Comparison of ENCODE assay signal across 8 mouse cellular contexts in the genomic region with DNA sequence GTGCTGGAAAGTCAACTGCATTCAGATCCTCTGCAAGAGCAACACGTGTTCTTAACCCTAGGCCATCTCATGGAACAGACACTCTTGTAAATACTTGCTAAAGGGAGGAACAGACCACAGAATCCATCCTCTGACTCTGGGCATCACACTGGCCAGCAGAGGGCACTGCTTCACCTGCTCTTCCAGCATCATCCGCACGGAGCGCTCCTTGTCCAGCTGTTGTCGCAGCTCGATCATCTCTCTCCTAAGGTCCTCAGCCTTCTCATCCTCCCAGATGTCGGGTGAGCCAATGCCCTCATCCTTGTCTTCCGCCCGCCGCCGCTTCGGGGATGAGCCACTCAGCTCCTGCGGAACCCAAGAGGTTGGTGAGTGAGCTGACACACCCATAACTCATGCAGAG. TPM values are rescaled to one million over a fixed set of nuclear protein-coding genes. Genes with fewer than 3 reads are reported as not detected.
DNase-seq lines count a peak whose midpoint lies in the region; ATAC-seq and TF ChIP-seq lines count a peak whose summit lies in the region.

No protein-coding gene starts in this region.

- peaks cover 24% of the 10 kb centered on the region for H3K4me1 ChIP-seq in heart, embryonic 11.5 days (ENCODE audit: control insufficient read depth, insufficient read depth, low read length)
- H3K4me1 ChIP-seq in midbrain, embryonic 12.5 days, result peaks cover 7% of the 10 kb centered on the region; the same call in 1 of the 2 replicates
- peaks cover 11% of the 10 kb centered on the region for H3K4me1 ChIP-seq in small intestine, adult 2 months (ENCODE audit: control insufficient read depth, insufficient read depth, insufficient read length, low read length)

- peak; percentile 75 to 82 for DNase-seq in heart, adult 18-20 months
- DNase-seq in cerebellum, postnatal 25 days, result peak; percentile 66 to 80
- peak; percentile 71 for DNase-seq in gastrocnemius, adult 18-20 months (ENCODE audit: low spot score)
- DNase-seq in left cerebral cortex, postnatal 4 days, result peak; percentile 68

- peak; percentile 100 for TF ChIP-seq CTCF in small intestine, adult 2 months (IDR thresholded peaks at IDR 0.05; ENCODE audit: extremely low read depth, insufficient read length, insufficient replicate concordance, low read depth, low read length)

- no peak for ATAC-seq in heart, embryonic 11.5 days (replicated peaks; ENCODE audit: insufficient number of reproducible peaks, low FRiP score, low TSS enrichment)
- ATAC-seq in inflammation-experienced regulatory T-cells, adult 6 months, result peak; percentile 76
- peak; percentile 52; the same call in 1 of the 2 replicates for ATAC-seq in midbrain, embryonic 12.5 days (ENCODE audit: low FRiP score, low read depth)

- H3K27me3 ChIP-seq in heart, embryonic 11.5 days (ENCODE audit: control insufficient read depth, insufficient read depth, low read length), result no peaks in the 10 kb centered on the region
- H3K27me3 ChIP-seq in midbrain, embryonic 12.5 days, result no peaks in the 10 kb centered on the region
- H3K27me3 ChIP-seq in small intestine, adult 2 months (ENCODE audit: control insufficient read depth, insufficient read depth, low read length), result no peaks in the 10 kb centered on the region

- H3K4me3 ChIP-seq in heart, embryonic 11.5 days (ENCODE audit: low read depth, low read length), result no peak overlapping the region
- H3K4me3 ChIP-seq in midbrain, embryonic 12.5 days, result no peak overlapping the region
- no peak overlapping the region for H3K4me3 ChIP-seq in small intestine, adult 2 months (ENCODE audit: low read depth, low read length)

- no peak overlapping the region for H3K27ac ChIP-seq in heart, embryonic 11.5 days (ENCODE audit: low read depth, low read length)
- no peak overlapping the region for H3K27ac ChIP-seq in midbrain, embryonic 12.5 days (replicated peaks)
- H3K27ac ChIP-seq in small intestine, adult 2 months (ENCODE audit: insufficient read depth, low read depth, low read length), result no peak overlapping the region

- intact Hi-C loops in left cerebral cortex, postnatal 4 days (cut with DNase I), result no loop called here

- peaks cover 12% of the 10 kb centered on the region for H3K36me3 ChIP-seq in heart, embryonic 11.5 days (ENCODE audit: control insufficient read depth, insufficient read depth, low read length)
- peaks cover 43% of the 10 kb centered on the region for H3K36me3 ChIP-seq in midbrain, embryonic 12.5 days
- peaks cover 9% of the 10 kb centered on the region; the same call in 1 of the 2 replicates for H3K36me3 ChIP-seq in small intestine, adult 2 months (ENCODE audit: control insufficient read depth, insufficient read depth, low read length)

- no peak overlapping the region; the same call in 1 of the 2 replicates for H3K4me2 ChIP-seq in heart, embryonic 11.5 days
- no peak overlapping the region for H3K4me2 ChIP-seq in midbrain, embryonic 12.5 days (replicated peaks)

- WGBS in heart, embryonic 11.5 days (ENCODE audit: insufficient replicate concordance), result 39% methylated on average over 13 of the region's 13 CpGs
- 44% methylated on average over 13 of the region's 13 CpGs for WGBS in midbrain, embryonic 12.5 days
- 28% methylated on average over 13 of the region's 13 CpGs for WGBS in small intestine, adult 2 months

- H3K9me3 ChIP-seq in heart, embryonic 11.5 days (replicated peaks; ENCODE audit: control insufficient read depth, low read length), result no peaks in the 10 kb centered on the region
- no peaks in the 10 kb centered on the region for H3K9me3 ChIP-seq in midbrain, embryonic 12.5 days

- no peak overlapping the region for H3K9ac ChIP-seq in heart, embryonic 11.5 days (ENCODE audit: low read depth, low read length)
- no peak overlapping the region for H3K9ac ChIP-seq in midbrain, embryonic 12.5 days (replicated peaks)

- TF ChIP-seq POLR2A in small intestine, adult 2 months (IDR thresholded peaks at IDR 0.05; ENCODE audit: low read depth, low read length), result no peak

RNA-seq across cellular contexts. Expression of a gene that starts 8.6 kb away (rescaled TPM):
- 1 to 10 TPM; 2.1 to 2.6 TPM for total RNA-seq in heart, adult 18-20 months (2021)
- polyA plus RNA-seq in heart, embryonic 11.5 days (2014; fragmentation: Nextera tagmentation; extraction: Ambion mirVana), result 7.3 and 9.4 TPM in 2 replicates
- total RNA-seq in gastrocnemius, adult 18-20 months (2021), result 1 to 10 TPM; 2.7 to 2.9 TPM
- 1 to 10 TPM; 3.1 to 5.8 (median 4.2) TPM for polyA plus RNA-seq in inflammation-experienced regulatory T-cells, adult 6 months (2017; shearing (Covaris generic))
- total RNA-seq in left cerebral cortex, postnatal 4 days (2021), result 10 to 100 TPM; 13.0 to 13.4 TPM
- polyA plus RNA-seq in midbrain, embryonic 12.5 days (2016; fragmentation: Nextera tagmentation; extraction: Ambion mirVana), result 17.8 and 19.2 TPM in 2 replicates
- polyA plus RNA-seq in small intestine, adult 2 months (2012; rRNA removed), result 4.0 and 8.3 TPM in 2 replicates

RNA-seq across cellular contexts. Expression of a gene that starts 9.4 kb away (rescaled TPM):
- 100 to 1,000 TPM; 782 to 831 TPM for total RNA-seq in heart, adult 18-20 months (2021)
- polyA plus RNA-seq in heart, embryonic 11.5 days (2014; fragmentation: Nextera tagmentation; extraction: Ambion mirVana), result 147 and 191 TPM in 2 replicates
- 1,000 to 10,000 TPM; 1,111 to 1,154 TPM for total RNA-seq in gastrocnemius, adult 18-20 months (2021)
- polyA plus RNA-seq in inflammation-experienced regulatory T-cells, adult 6 months (2017; shearing (Covaris generic)), result under 1 TPM in 2 of 3 experiments, not detected in 1; 0.12 to 0.73 TPM
- 10 to 100 TPM; 34.2 to 41.4 TPM for total RNA-seq in left cerebral cortex, postnatal 4 days (2021)
- 21.5 and 22.1 TPM in 2 replicates for polyA plus RNA-seq in midbrain, embryonic 12.5 days (2016; fragmentation: Nextera tagmentation; extraction: Ambion mirVana)
- polyA plus RNA-seq in small intestine, adult 2 months (2012; rRNA removed), result 0.18 and 0.25 TPM in 2 replicates

RNA-seq across cellular contexts. Expression of a gene that starts 43.5 kb away (rescaled TPM):
- 1 to 10 TPM; 6.2 to 8.5 TPM for total RNA-seq in heart, adult 18-20 months (2021)
- 19.3 and 23.3 TPM in 2 replicates for polyA plus RNA-seq in heart, embryonic 11.5 days (2014; fragmentation: Nextera tagmentation; extraction: Ambion mirVana)
- 1 to 10 TPM; 4.0 to 7.3 TPM for total RNA-seq in gastrocnemius, adult 18-20 months (2021)
- under 1 TPM; 0.15 to 0.36 (median 0.16) TPM for polyA plus RNA-seq in inflammation-experienced regulatory T-cells, adult 6 months (2017; shearing (Covaris generic))
- 10 to 100 TPM; 29.0 to 32.8 TPM for total RNA-seq in left cerebral cortex, postnatal 4 days (2021)
- polyA plus RNA-seq in midbrain, embryonic 12.5 days (2016; fragmentation: Nextera tagmentation; extraction: Ambion mirVana), result 28.2 and 35.6 TPM in 2 replicates
- polyA plus RNA-seq in small intestine, adult 2 months (2012; rRNA removed), result 8.6 and 10.1 TPM in 2 replicates

Comparison
In these comparisons a context has a peak if more than half of its experiments do, and no peak if none do; other contexts are left out.
1. RNA of a gene that starts 9.4 kb away (polyA plus RNA-seq): 147 to 191 TPM in heart, embryonic 11.5 days and 21.5 to 22.1 TPM in midbrain, embryonic 12.5 days; 0.18 to 0.25 TPM in small intestine, adult 2 months and 0.12 to 0.73 TPM in inflammation-experienced regulatory T-cells, adult 6 months; every median in the first group is over 10 times any median in the second.
2. Peak in every context shown above with its lines, with median percentiles within 50 percentile points of each other: DNase-seq.